Mouse (Mus musculus) myocyte (in vitro differentiated cells): ENCODE data around the gene Srek1.

Experiments used
- CEBPB ChIP-seq: IDR thresholded peaks from 2 replicates; pipeline ENCODE4 v1.6.1; 2011; ENCODE audit warnings: mild to moderate bottlenecking, moderate library complexity; ENCODE audit not compliant: poor library complexity, insufficient read depth, severe bottlenecking
- E2F4 ChIP-seq: IDR thresholded peaks from one replicate; pipeline ENCODE4 v1.6.1; 2011; ENCODE audit warnings: mild to moderate bottlenecking, control low read depth, moderate library complexity; ENCODE audit not compliant: insufficient read depth
- MAX ChIP-seq: IDR thresholded peaks from one replicate; pipeline ENCODE4 v1.6.1; 2011; ENCODE audit warnings: low read depth, mild to moderate bottlenecking, control low read depth
- MYOD1 ChIP-seq, 3 experiments: IDR thresholded peaks; one replicate each; pipeline ENCODE4 v1.6.1; 2011; ENCODE audit warnings: control low read depth in 2 of 3, low read depth in 2 of 3, mild to moderate bottlenecking in 2 of 3, moderate library complexity in 1 of 3; ENCODE audit not compliant: insufficient read length in 2 of 3, control insufficient read depth in 1 of 3
- MYOG ChIP-seq, 3 experiments: IDR thresholded peaks; one replicate each; pipeline ENCODE4 v1.6.1; 2011; ENCODE audit warnings: control low read depth in 2 of 3, low read depth in 2 of 3, mild to moderate bottlenecking in 2 of 3; ENCODE audit not compliant: insufficient read length in 2 of 3, control insufficient read depth in 1 of 3, insufficient read depth in 1 of 3
- POLR2A ChIP-seq: IDR thresholded peaks from one replicate; pipeline ENCODE4 v1.6.1; 2011; ENCODE audit warnings: low read depth, mild to moderate bottlenecking, control low read depth, moderate library complexity; ENCODE audit not compliant: insufficient read length
- POLR2AphosphoS2 ChIP-seq: IDR thresholded peaks from one replicate; pipeline ENCODE4 v1.6.1; 2011; ENCODE audit warnings: low read depth, control low read depth; ENCODE audit not compliant: insufficient read length
- USF1 ChIP-seq: IDR thresholded peaks from one replicate; pipeline ENCODE4 v1.6.1; 2011; ENCODE audit warnings: low read depth, mild to moderate bottlenecking, control low read depth, moderate library complexity

- no peak for TF ChIP-seq USF1
- no peak for TF ChIP-seq E2F4
- no peak for TF ChIP-seq POLR2A
- TF ChIP-seq MAX: no peak
- TF ChIP-seq MYOD1 (IDR thresholded peaks at IDR 0.05; ENCODE audit: control insufficient read depth in 1 of 3, insufficient read length in 2 of 3, low read depth in 2 of 3): no peak
- TF ChIP-seq CEBPB: no peak
- TF ChIP-seq MYOG (IDR thresholded peaks at IDR 0.05; ENCODE audit: control insufficient read depth in 1 of 3, insufficient read depth in 1 of 3, insufficient read length in 2 of 3, low read depth in 2 of 3): no peak
- TF ChIP-seq POLR2AphosphoS2: no peak
Observed at GRCm38 (mm10) chr13:103819377-103819776, 45.0 kb upstream of the Srek1 start.
